Mouse (Mus musculus) lung, postnatal 0 days (tissue): ENCODE data around the gene Nfkbia.

Experiments
- CTCF ChIP-seq: IDR thresholded peaks from 2 replicates; pipeline ENCODE4 v1.5.1; 2016; ENCODE audit warnings: antibody characterized with exemption, mild to moderate bottlenecking
- EP300 ChIP-seq: IDR thresholded peaks from 2 replicates; pipeline ENCODE4 v1.6.1; 2016; ENCODE audit warnings: antibody characterized with exemption, mild to moderate bottlenecking, control low read depth

- TF ChIP-seq CTCF, result no peak
- TF ChIP-seq EP300, result no peak
These were observed 7.6 kb downstream of the Nfkbia start for GRCm38 (mm10) chr12:55484800-55485199.
